Mouse (Mus musculus) liver, embryonic 15.5 days (tissue): ENCODE data around the gene Coil. TPM values are rescaled to one million over a fixed set of nuclear protein-coding genes. Genes with fewer than 3 reads are reported as not detected.
A peak's percentile ranks its signal among the peaks of the same experiment; 100 is the strongest.

Experiments used
- ATAC-seq: fragments of 200-750 bp; cut with Nextera tagmentation; 2 replicates; pipeline ENCODE4 v1.8.0; 2017; ENCODE audit warnings: moderate number of reproducible peaks, mild to moderate bottlenecking, moderate library complexity; ENCODE audit not compliant: insufficient read depth
- H3K27ac ChIP-seq: fragments of 300-500 bp; sonication (generic); replicated peaks from 2 replicates; pipeline ENCODE4 v1.5.1; 2015; ENCODE audit warnings: mild to moderate bottlenecking, inconsistent platforms
- H3K27me3 ChIP-seq: fragments of 300-500 bp; sonication (generic); 2 replicates; pipeline ENCODE4 v1.6.1; 2015; ENCODE audit warnings: mild to moderate bottlenecking, inconsistent platforms
- H3K36me3 ChIP-seq: fragments of 300-500 bp; sonication (generic); replicated peaks from 2 replicates; pipeline ENCODE4 v1.6.1; 2015; ENCODE audit warnings: moderate library complexity, mild to moderate bottlenecking, inconsistent platforms
- H3K4me1 ChIP-seq: fragments of 300-500 bp; sonication (generic); replicated peaks from 2 replicates; pipeline ENCODE4 v1.6.1; 2015; ENCODE audit warnings: inconsistent platforms
- H3K4me2 ChIP-seq: fragments of 300-500 bp; sonication (generic); 2 replicates; pipeline ENCODE4 v1.6.1; 2015; ENCODE audit warnings: moderate library complexity, mild to moderate bottlenecking, inconsistent platforms
- H3K4me3 ChIP-seq: fragments of 300-500 bp; sonication (generic); replicated peaks from 2 replicates; pipeline ENCODE4 v1.5.1; 2015; ENCODE audit warnings: mild to moderate bottlenecking, inconsistent platforms
- H3K9ac ChIP-seq: fragments of 300-500 bp; sonication (generic); 2 replicates; pipeline ENCODE4 v1.6.1; 2015; ENCODE audit warnings: moderate library complexity, mild to moderate bottlenecking, inconsistent platforms
- H3K9me3 ChIP-seq: fragments of 300-500 bp; sonication (generic); replicated peaks from 2 replicates; pipeline ENCODE4 v1.6.1; 2016; ENCODE audit warnings: inconsistent platforms
- WGBS: fragments of 180-500 bp; shearing (Covaris S2); methylation state at CpG from one replicate; pipeline ENCODE4 v1.1.7; 2015; ENCODE audit warnings: mixed read lengths; ENCODE audit not compliant: insufficient replicate concordance; 5-methylcytosine and 5-hydroxymethylcytosine counted together
- polyA plus RNA-seq: library from polyadenylated mRNA; unstranded; fragments of >200 nt; fragmentation: Nextera tagmentation; extraction: Ambion mirVana; gene quantifications from 2 replicates; pipeline ENCODE4 v1.2.1, GENCODE M21; 2015

Gene Coil
- polyA plus RNA-seq, 1 experiment from 2014 or later = 3.4 TPM

DNA sequence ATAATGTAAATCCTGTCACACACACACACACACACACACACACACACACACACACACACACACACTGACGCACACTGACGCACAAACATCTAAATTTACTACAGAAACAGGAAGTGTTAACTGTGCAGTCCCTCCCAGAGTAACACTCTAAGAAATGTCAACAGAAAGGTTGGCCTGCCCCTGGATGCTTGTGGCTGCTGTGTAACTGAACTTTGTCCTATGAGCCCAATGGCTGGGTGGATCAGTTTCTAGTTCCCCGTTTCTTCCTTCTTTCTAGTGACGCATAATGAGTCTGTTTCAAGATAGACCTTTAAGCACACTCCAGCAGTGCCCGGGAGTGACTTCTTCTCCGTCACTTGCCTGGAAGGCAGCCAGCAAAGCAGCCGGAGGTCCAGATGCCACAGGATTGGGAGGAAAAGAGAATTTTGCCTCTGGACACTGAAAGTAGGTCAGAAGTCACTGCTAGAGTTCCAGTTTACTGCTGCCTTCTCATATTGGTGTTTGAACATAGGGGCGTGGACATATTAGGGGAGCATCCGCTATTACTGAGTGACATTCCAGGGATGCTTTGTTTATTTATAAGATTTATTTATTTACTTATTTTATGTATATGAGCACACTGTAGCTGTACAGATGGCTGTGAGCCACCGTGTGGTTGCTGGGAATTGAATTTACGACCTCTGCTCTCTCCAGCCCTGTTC is 54.3 kb downstream of the Coil start:
- Histone ChIP-seq H3K27me3 (no peaks in the 10 kb centered on the region), H3K4me3 (no peak overlapping the region; the same call in 1 of the 2 replicates), H3K4me1 (peaks cover 68% of the 10 kb centered on the region), H3K9me3 (no peaks in the 10 kb centered on the region), H3K27ac (peak overlapping the region; percentile 82), H3K4me2 (peak overlapping the region; percentile 40; the same call in 1 of the 2 replicates), H3K36me3 (peaks cover 20% of the 10 kb centered on the region), H3K9ac (no peak overlapping the region)
- ATAC-seq = peak; percentile 66
- 43% methylated on average over 11 of the region's 11 CpGs for WGBS

DNA sequence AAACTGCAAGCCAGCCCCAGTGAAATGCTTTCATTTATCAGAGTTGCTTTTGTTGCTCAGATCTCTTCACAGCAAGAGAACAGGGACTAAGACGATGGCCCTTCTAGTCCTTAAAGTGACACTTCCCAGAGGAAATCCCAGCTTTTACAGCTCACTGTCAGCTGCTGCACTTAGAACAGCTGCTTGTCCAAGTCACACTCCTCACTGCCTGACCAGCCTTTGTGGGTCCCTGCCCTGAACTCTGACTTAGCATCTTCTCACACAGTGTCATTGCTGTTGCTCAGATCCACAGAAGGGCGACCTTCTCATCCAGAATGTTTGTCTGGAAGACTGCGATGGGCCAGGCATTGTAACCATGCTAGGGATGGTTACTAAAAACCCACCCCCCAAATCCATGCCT is 55.6 kb downstream of the Coil start:
- 0 out of 2 replicates have a peak overlapping the region, but pooled peaks have one; percentile 2 for H3K27ac ChIP-seq
- H3K9me3 ChIP-seq = no peaks in the 10 kb centered on the region
- H3K4me1 ChIP-seq = peaks cover 62% of the 10 kb centered on the region
- H3K4me2 ChIP-seq = no peak overlapping the region
- ATAC-seq = no peak
- no peak overlapping the region for H3K9ac ChIP-seq
- H3K4me3 ChIP-seq = no peak overlapping the region
- H3K27me3 ChIP-seq = no peaks in the 10 kb centered on the region
- WGBS = 74% methylated on average over 3 of the region's 3 CpGs
- H3K36me3 ChIP-seq = peaks cover 9% of the 10 kb centered on the region

DNA sequence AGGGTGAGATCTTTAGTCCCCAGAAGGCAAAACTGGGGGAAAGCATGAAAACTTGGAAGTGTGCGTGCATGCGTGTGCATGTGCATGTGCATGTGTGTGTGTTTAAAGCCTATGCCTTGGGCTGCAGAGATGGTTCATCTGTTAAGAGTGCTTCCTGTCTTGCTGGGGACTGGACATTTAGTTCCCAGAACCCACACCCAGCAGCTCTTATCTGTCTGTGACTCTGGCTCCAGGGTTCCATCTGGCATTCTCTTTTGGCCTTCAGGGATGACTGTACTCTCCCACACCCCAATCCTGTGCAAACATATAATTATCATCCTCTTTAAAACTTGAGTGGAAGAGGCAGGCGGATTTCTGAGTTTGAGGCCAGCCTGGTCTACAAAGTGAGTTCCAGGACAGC is 56.1 kb downstream of the Coil start:
- H3K4me3 ChIP-seq = no peak overlapping the region
- no peak for ATAC-seq
- H3K9ac ChIP-seq = no peak overlapping the region
- no peaks in the 10 kb centered on the region for H3K9me3 ChIP-seq
- WGBS = 78% methylated on average over 3 of the region's 3 CpGs
- peaks cover 4% of the 10 kb centered on the region; the same call in 1 of the 2 replicates for H3K36me3 ChIP-seq
- no peak overlapping the region for H3K4me2 ChIP-seq
- H3K27ac ChIP-seq = 0 out of 2 replicates have a peak overlapping the region, but pooled peaks have one; percentile 2
- no peaks in the 10 kb centered on the region for H3K27me3 ChIP-seq
- H3K4me1 ChIP-seq = peaks cover 56% of the 10 kb centered on the region

GRCm38 (mm10) chr11:89027955-89028361 is 57.9 kb downstream of the Coil start:
- Histone ChIP-seq H3K27ac (0 out of 2 replicates have a peak overlapping the region, but pooled peaks have one; percentile 46), H3K9me3 (no peaks in the 10 kb centered on the region), H3K4me3 (no peak overlapping the region), H3K9ac (no peak overlapping the region), H3K27me3 (no peaks in the 10 kb centered on the region), H3K4me1 (peaks cover 40% of the 10 kb centered on the region), H3K4me2 (peak overlapping the region; percentile 23; the same call in 1 of the 2 replicates), H3K36me3 (no peaks in the 10 kb centered on the region)
- 24% methylated on average over 10 of the region's 10 CpGs for WGBS
- ATAC-seq = no peak

DNA sequence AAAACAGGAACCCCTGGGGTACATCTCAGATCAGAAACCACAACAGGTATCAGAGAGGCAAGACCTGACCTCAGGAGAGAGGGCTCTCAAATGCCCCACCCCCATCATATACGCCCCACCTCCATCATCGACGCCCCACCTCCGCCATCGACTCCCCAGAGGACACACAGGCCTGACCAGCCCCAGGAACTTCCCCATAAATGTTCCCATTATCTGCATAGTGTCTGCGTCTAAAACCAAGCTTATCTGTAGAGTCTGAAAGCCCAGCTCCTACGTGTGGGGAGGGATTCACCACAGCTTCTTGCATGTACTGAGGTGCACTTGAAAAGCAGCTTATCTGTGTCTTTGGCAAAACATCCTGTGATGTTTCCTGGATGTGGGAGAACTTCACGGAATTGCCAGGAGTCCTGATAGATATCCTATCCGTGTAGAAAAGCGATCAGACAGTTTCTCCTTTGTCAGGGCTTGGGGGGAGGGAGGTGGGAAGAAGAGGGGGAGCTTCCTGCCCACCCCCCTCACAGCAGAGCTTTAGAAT is 58.9 kb downstream of the Coil start:
- Histone ChIP-seq H3K27ac (peak overlapping the region; percentile 61), H3K27me3 (no peaks in the 10 kb centered on the region), H3K4me1 (peaks cover 37% of the 10 kb centered on the region), H3K9me3 (no peaks in the 10 kb centered on the region), H3K36me3 (no peaks in the 10 kb centered on the region), H3K9ac (no peak overlapping the region), H3K4me2 (peak overlapping the region; percentile 3; the same call in 1 of the 2 replicates), H3K4me3 (no peak overlapping the region)
- peak; percentile 73 for ATAC-seq
- 10% methylated on average over 10 of the region's 10 CpGs for WGBS

GRCm38 (mm10) chr11:89030552-89030951 is 60.5 kb downstream of the Coil start:
- no peaks in the 10 kb centered on the region for H3K9me3 ChIP-seq
- H3K4me1 ChIP-seq = peaks cover 27% of the 10 kb centered on the region
- H3K27ac ChIP-seq = no peak overlapping the region
- H3K36me3 ChIP-seq = no peaks in the 10 kb centered on the region
- no peaks in the 10 kb centered on the region for H3K27me3 ChIP-seq
- H3K9ac ChIP-seq = no peak overlapping the region
- no peak for ATAC-seq
- no peak overlapping the region for H3K4me2 ChIP-seq
- no peak overlapping the region for H3K4me3 ChIP-seq
- WGBS = 75% methylated on average over 6 of the region's 6 CpGs

- WGBS = 45% methylated on average over 1 of the region's 1 CpGs
- Histone ChIP-seq H3K4me1 (peaks cover 21% of the 10 kb centered on the region), H3K36me3 (no peaks in the 10 kb centered on the region), H3K4me2 (no peak overlapping the region), H3K4me3 (no peak overlapping the region), H3K27ac (no peak overlapping the region), H3K9ac (no peak overlapping the region), H3K27me3 (no peaks in the 10 kb centered on the region), H3K9me3 (no peaks in the 10 kb centered on the region)
- no peak for ATAC-seq
Observed at GRCm38 (mm10) chr11:89031189-89031588, 61.1 kb downstream of the Coil start.

DNA sequence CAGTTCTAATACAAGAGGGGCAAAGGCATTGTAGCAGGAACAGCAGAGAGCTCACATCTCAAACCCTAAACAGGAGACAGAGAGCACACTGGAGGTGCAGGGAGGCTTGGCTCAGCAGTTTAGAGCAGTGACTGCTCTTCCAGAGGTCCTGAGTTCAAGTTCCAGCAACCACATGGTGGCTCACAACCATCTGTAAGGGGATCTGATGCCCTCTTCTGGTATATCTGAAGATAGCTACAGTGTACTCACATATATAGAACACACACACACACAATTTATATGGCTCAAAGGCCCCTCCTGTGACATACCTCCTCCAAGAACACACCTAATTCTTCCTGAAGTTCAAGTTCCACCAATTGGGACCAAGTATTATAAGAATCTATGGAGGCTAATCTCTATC is 64.5 kb downstream of the Coil start:
- Histone ChIP-seq H3K27ac (no peak overlapping the region), H3K4me1 (no peaks in the 10 kb centered on the region), H3K4me3 (no peak overlapping the region), H3K9me3 (no peaks in the 10 kb centered on the region), H3K4me2 (no peak overlapping the region), H3K27me3 (no peaks in the 10 kb centered on the region), H3K36me3 (no peaks in the 10 kb centered on the region), H3K9ac (no peak overlapping the region)
- ATAC-seq = no peak

DNA sequence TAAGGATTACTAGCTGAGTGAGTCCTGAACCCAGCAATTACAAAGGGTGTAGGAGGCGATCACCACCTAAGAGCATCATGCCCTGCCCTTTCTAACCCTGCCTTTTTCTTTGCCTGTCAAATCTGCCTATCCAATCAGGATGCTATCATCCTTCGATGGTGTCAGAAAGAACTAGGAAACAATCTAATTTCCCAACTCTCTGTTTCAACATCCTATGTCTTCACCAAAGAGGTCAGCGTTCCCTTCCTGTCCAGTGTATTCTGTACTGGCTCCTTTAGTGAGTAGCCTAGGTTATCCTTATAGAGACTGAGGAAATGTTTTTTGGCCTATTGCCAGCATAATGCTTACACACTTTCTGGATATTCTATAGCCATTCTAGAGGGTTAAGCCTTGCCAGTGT is 65.5 kb downstream of the Coil start:
- WGBS = 61% methylated on average over 3 of the region's 3 CpGs
- H3K9ac ChIP-seq = no peak overlapping the region
- H3K4me3 ChIP-seq = no peak overlapping the region
- no peaks in the 10 kb centered on the region for H3K27me3 ChIP-seq
- H3K9me3 ChIP-seq = no peaks in the 10 kb centered on the region
- H3K4me2 ChIP-seq = no peak overlapping the region
- no peaks in the 10 kb centered on the region for H3K4me1 ChIP-seq
- ATAC-seq = no peak
- H3K36me3 ChIP-seq = peaks cover 8% of the 10 kb centered on the region
- H3K27ac ChIP-seq = no peak overlapping the region

- no peak for ATAC-seq
- no peaks in the 10 kb centered on the region for H3K4me1 ChIP-seq
- no peaks in the 10 kb centered on the region for H3K9me3 ChIP-seq
- H3K9ac ChIP-seq = no peak overlapping the region
- no peak overlapping the region for H3K4me3 ChIP-seq
- peaks cover 10% of the 10 kb centered on the region for H3K36me3 ChIP-seq
- WGBS = 82% methylated on average over 6 of the region's 6 CpGs
- H3K4me2 ChIP-seq = no peak overlapping the region
- H3K27me3 ChIP-seq = no peaks in the 10 kb centered on the region
- no peak overlapping the region for H3K27ac ChIP-seq
Observed at GRCm38 (mm10) chr11:89038496-89038895, 68.4 kb downstream of the Coil start.

DNA sequence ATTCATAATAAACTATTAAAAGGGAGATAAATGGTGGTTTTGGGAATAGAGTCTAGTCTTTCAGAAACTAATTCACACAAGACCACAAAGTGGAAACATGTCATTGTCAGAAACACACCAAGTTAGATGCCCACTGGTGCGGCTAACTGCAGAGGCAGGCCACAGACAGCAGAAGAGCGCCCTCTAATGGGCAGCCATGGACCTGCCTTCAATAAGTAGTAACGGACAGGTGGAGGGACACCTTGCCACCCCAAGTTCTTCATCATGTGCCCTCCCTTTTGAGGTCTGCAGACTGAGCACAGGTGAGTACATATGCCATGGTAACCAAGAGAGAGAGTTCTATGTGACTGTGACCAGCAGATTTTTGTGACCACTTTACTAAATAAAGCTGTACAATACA is 69.3 kb downstream of the Coil start:
- Histone ChIP-seq H3K36me3 (peaks cover 11% of the 10 kb centered on the region), H3K4me1 (no peaks in the 10 kb centered on the region), H3K27ac (no peak overlapping the region), H3K27me3 (no peaks in the 10 kb centered on the region), H3K4me2 (no peak overlapping the region), H3K9me3 (no peaks in the 10 kb centered on the region), H3K4me3 (no peak overlapping the region), H3K9ac (no peak overlapping the region)
- WGBS = 21% methylated on average over 3 of the region's 3 CpGs
- no peak for ATAC-seq
